Mouse (Mus musculus) hindbrain, postnatal 0 days (tissue): ENCODE measurements at regions not wholly inside any gene's neighbourhood (a gene's known extent, or its start where the extent isn't known, plus 50 kb on each side); places are given as distances from the start of the nearest gene placed in this dataset.

Experiments used
- ATAC-seq: fragments of 200-750 bp; cut with Nextera tagmentation; 2 replicates; pipeline ENCODE4 v1.8.0; 2017; ENCODE audit warnings: mild to moderate bottlenecking, moderate TSS enrichment, moderate library complexity
- DNase-seq: peaks from one replicate; pipeline ENCODE4 v3.0.0-alpha.2; 2015; ENCODE audit warnings: low spot score
- H3K27ac ChIP-seq: fragments of 300-500 bp; sonication (generic); 2 replicates; pipeline ENCODE4 v1.5.1; 2014; ENCODE audit warnings: mild to moderate bottlenecking
- H3K27me3 ChIP-seq: fragments of 300-500 bp; sonication (generic); 2 replicates; pipeline ENCODE4 v1.6.1; 2014; ENCODE audit warnings: low read length, mixed read lengths; ENCODE audit not compliant: insufficient read depth
- H3K36me3 ChIP-seq: fragments of 300-500 bp; sonication (generic); 2 replicates; pipeline ENCODE4 v1.6.1; 2014; ENCODE audit warnings: low read length, mixed read lengths; ENCODE audit not compliant: insufficient read depth
- H3K4me1 ChIP-seq: fragments of 300-500 bp; sonication (generic); 2 replicates; pipeline ENCODE4 v1.6.1; 2014; ENCODE audit warnings: antibody characterized with exemption, low read length, mixed read lengths; ENCODE audit not compliant: insufficient read depth
- H3K4me2 ChIP-seq: fragments of 300-500 bp; sonication (generic); 2 replicates; pipeline ENCODE4 v1.6.1; 2014; ENCODE audit warnings: low read depth, mild to moderate bottlenecking, low read length, moderate library complexity, mixed read lengths
- H3K4me3 ChIP-seq: fragments of 300-500 bp; sonication (generic); 2 replicates; pipeline ENCODE4 v1.5.1; 2014; ENCODE audit warnings: low read length
- H3K9ac ChIP-seq: fragments of 300-500 bp; sonication (generic); replicated peaks from 2 replicates; pipeline ENCODE4 v1.6.1; 2014; ENCODE audit warnings: mild to moderate bottlenecking, low read length, moderate library complexity, mixed read lengths
- H3K9me3 ChIP-seq: fragments of 300-500 bp; sonication (generic); 2 replicates; pipeline ENCODE4 v1.6.1; 2016; ENCODE audit warnings: low read length, mixed read lengths
- CTCF ChIP-seq: IDR thresholded peaks from 2 replicates; pipeline ENCODE4 v1.5.1; 2016; ENCODE audit warnings: antibody characterized with exemption, control low read depth, low read depth
- WGBS: fragments of 180-500 bp; shearing (Covaris S2); extraction: QIAGEN DNeasy Blood & Tissue Kit; methylation state at CpG from one replicate; pipeline ENCODE4 v1.1.7; 2014; 5-methylcytosine and 5-hydroxymethylcytosine counted together

- no peaks in the 10 kb centered on the region for H3K36me3 ChIP-seq
- no peak overlapping the region for H3K27ac ChIP-seq
- DNase-seq (no peak), ATAC-seq (no peak)
- no peaks in the 10 kb centered on the region for H3K27me3 ChIP-seq
- H3K9me3 ChIP-seq: no peaks in the 10 kb centered on the region; the same call in 1 of the 2 replicates
- no peak overlapping the region for H3K9ac ChIP-seq
- no peak overlapping the region for H3K4me2 ChIP-seq
- no peak for TF ChIP-seq CTCF
- H3K4me1 ChIP-seq: no peaks in the 10 kb centered on the region
- H3K4me3 ChIP-seq: no peak overlapping the region
- 69% methylated on average over 4 of the region's 4 CpGs for WGBS
These were observed 50.6 kb upstream of the Prr23a1 start for GRCm38 (mm10) chr9:98791709-98792108.

GRCm38 (mm10) chr9:98773651-98774185 is 68.6 kb upstream of the Prr23a1 start:
- no peak overlapping the region for H3K27ac ChIP-seq
- no peaks in the 10 kb centered on the region for H3K36me3 ChIP-seq
- no peaks in the 10 kb centered on the region for H3K4me1 ChIP-seq
- no peak overlapping the region for H3K9ac ChIP-seq
- no peaks in the 10 kb centered on the region for H3K27me3 ChIP-seq
- H3K4me3 ChIP-seq: no peak overlapping the region
- ATAC-seq (no peak), DNase-seq (no peak)
- no peak for TF ChIP-seq CTCF
- no peaks in the 10 kb centered on the region for H3K9me3 ChIP-seq
- WGBS: 80% methylated on average over 5 of the region's 5 CpGs
- H3K4me2 ChIP-seq: no peak overlapping the region

GRCm38 (mm10) chr9:98773212-98773611 is 69.1 kb upstream of the Prr23a1 start:
- Histone ChIP-seq H3K9me3 (no peaks in the 10 kb centered on the region), H3K4me1 (no peaks in the 10 kb centered on the region), H3K9ac (no peak overlapping the region), H3K36me3 (no peaks in the 10 kb centered on the region), H3K27ac (no peak overlapping the region), H3K4me2 (no peak overlapping the region), H3K27me3 (no peaks in the 10 kb centered on the region), H3K4me3 (no peak overlapping the region)
- no peak for TF ChIP-seq CTCF
- ATAC-seq: no peak
- DNase-seq: no peak
- 83% methylated on average over 11 of the region's 11 CpGs for WGBS

GRCm38 (mm10) chr9:98754764-98755163 is 87.5 kb upstream of the Prr23a1 start:
- 82% methylated on average over 4 of the region's 4 CpGs for WGBS
- no peak for TF ChIP-seq CTCF
- no peak for ATAC-seq

GRCm38 (mm10) chr9:98753356-98753953 is 88.8 kb upstream of the Prr23a1 start:
- ATAC-seq (no peak), DNase-seq (no peak)
- no peak for TF ChIP-seq CTCF
- no peak overlapping the region for H3K27ac ChIP-seq
- H3K9ac ChIP-seq: no peak overlapping the region
- no peaks in the 10 kb centered on the region for H3K4me1 ChIP-seq
- H3K4me3 ChIP-seq: no peak overlapping the region
- no peak overlapping the region for H3K4me2 ChIP-seq
- no peaks in the 10 kb centered on the region for H3K36me3 ChIP-seq
- no peaks in the 10 kb centered on the region for H3K27me3 ChIP-seq
- 74% methylated on average over 6 of the region's 6 CpGs for WGBS
- H3K9me3 ChIP-seq: no peaks in the 10 kb centered on the region

More at GRCm38 (mm10) chr9:98754764-98755163, 87.5 kb upstream of the Prr23a1 start:
- no peak for DNase-seq
- Histone ChIP-seq H3K36me3 (no peaks in the 10 kb centered on the region), H3K4me1 (no peaks in the 10 kb centered on the region), H3K27ac (no peak overlapping the region), H3K27me3 (no peaks in the 10 kb centered on the region), H3K4me3 (no peak overlapping the region), H3K4me2 (no peak overlapping the region), H3K9ac (no peak overlapping the region), H3K9me3 (no peaks in the 10 kb centered on the region)

- Histone ChIP-seq H3K9me3 (no peaks in the 10 kb centered on the region), H3K4me1 (no peaks in the 10 kb centered on the region), H3K36me3 (no peaks in the 10 kb centered on the region), H3K9ac (no peak overlapping the region), H3K4me2 (no peak overlapping the region), H3K27me3 (no peaks in the 10 kb centered on the region), H3K27ac (no peak overlapping the region), H3K4me3 (no peak overlapping the region)
- DNase-seq (no peak), ATAC-seq (no peak)
- no peak for TF ChIP-seq CTCF
These were observed 98.5 kb upstream of the Prr23a1 start for GRCm38 (mm10) chr9:98743785-98744184.

- no peak for DNase-seq
- no peaks in the 10 kb centered on the region for H3K4me1 ChIP-seq
- no peak for ATAC-seq
These were observed 114.9 kb upstream of the Prr23a1 start for GRCm38 (mm10) chr9:98727276-98727860.

More at GRCm38 (mm10) chr9:98727276-98727860, 114.9 kb upstream of the Prr23a1 start:
- Histone ChIP-seq H3K9ac (no peak overlapping the region), H3K9me3 (no peaks in the 10 kb centered on the region), H3K27ac (no peak overlapping the region), H3K36me3 (no peaks in the 10 kb centered on the region), H3K4me3 (no peak overlapping the region), H3K4me2 (no peak overlapping the region), H3K27me3 (no peaks in the 10 kb centered on the region)
- 66% methylated on average over 5 of the region's 5 CpGs for WGBS
- TF ChIP-seq CTCF: no peak
